Mouse (Mus musculus) testis, postnatal 10 days (tissue): ENCODE results near the gene Smim14.

ENCODE experiments used
- DNase-seq: peaks from one replicate; pipeline ENCODE4 v3.0.0; 2021; ENCODE audit warnings: low spot score

The Smim14 gene

DNA sequence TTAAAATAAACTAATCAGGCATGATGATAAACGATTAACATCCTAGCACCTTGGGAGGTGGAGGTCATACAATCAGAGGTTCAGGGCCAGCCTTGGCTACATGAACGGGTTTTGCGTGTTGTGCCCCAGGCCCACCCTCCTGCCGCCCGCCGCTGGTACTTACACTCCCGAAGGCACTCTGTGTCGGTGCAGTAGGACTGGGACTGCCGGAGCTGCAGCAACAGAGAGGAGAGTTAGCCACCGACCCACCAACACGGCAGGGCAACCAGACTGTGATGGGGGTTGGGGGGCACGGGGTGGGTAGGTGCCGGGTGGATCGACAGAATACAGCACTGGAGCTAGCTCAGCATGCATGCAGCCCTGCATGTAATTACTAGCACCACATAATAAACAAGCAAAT is 76.6 kb downstream of the Smim14 start:
- DNase-seq: no peak

GRCm38 (mm10) chr5:65459454-65459853 is 77.5 kb downstream of the Smim14 start:
- no peak for DNase-seq

DNA sequence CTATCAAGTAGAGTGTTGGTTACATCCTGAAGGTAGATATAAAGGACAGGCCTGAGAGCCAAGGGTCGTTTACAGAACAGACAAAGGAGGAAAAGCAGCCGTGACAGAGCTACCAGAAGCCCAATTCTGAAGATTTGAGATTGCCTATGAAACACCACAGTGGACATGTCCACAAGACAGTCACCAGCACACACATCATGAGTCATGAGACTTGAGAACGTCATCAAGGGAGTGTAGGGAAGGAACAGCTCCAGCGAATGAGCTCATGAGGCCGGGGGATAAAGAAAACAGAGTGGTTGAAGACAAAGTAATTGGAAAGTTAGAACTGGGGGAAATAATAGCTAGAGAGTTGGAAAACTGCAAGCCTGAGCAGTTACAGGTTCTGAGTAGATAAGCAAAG is 79.1 kb downstream of the Smim14 start:
- no peak for DNase-seq

- no peak for DNase-seq
These were observed 79.7 kb downstream of the Smim14 start for GRCm38 (mm10) chr5:65457086-65457827.

GRCm38 (mm10) chr5:65454771-65455170 is 82.2 kb downstream of the Smim14 start:
- no peak for DNase-seq

DNA sequence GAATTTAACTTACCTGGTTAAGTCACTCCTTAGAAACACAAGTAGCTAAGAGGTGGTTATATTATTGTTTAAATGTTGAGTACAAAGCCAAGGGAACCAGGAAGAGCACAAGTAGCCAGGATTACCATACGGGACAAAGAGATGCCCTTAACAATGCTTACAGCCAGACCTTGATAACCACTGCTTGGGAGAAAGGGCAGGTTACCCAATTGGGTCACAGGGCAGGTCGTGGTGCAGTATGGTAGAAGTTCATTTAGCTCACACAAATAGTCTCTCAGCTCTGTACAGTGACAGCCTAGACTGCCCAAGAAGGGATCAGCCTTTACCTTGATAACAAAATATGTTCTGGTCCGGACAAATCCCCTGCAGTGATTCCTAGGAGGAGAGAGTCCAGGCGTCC is 88.0 kb downstream of the Smim14 start:
- DNase-seq: no peak

DNA sequence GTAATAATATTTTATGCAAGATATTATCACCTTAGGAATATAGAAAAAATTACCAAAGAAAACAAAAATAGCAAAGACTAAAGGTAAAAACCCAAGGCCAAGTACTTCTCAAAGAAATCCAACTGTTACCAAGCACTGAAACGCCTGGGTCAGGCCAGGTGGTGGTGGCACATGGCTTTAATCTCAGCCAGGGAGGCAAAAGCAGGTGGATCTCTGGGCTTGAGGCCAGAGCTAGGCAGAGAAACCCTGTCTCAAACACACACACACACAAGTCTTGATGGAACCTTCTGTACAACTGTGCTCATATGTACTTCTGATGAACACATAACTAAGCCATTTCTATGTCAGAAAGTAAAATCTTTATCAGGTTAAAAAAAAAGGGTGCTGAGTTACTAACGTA is 89.2 kb downstream of the Smim14 start:
- DNase-seq: no peak

GRCm38 (mm10) chr5:65446756-65447155 is 90.2 kb downstream of the Smim14 start:
- no peak for DNase-seq

GRCm38 (mm10) chr5:65444981-65445380 is 92.0 kb downstream of the Smim14 start:
- no peak for DNase-seq

- no peak for DNase-seq
These were observed 98.9 kb downstream of the Smim14 start for GRCm38 (mm10) chr5:65438041-65438440.

DNA sequence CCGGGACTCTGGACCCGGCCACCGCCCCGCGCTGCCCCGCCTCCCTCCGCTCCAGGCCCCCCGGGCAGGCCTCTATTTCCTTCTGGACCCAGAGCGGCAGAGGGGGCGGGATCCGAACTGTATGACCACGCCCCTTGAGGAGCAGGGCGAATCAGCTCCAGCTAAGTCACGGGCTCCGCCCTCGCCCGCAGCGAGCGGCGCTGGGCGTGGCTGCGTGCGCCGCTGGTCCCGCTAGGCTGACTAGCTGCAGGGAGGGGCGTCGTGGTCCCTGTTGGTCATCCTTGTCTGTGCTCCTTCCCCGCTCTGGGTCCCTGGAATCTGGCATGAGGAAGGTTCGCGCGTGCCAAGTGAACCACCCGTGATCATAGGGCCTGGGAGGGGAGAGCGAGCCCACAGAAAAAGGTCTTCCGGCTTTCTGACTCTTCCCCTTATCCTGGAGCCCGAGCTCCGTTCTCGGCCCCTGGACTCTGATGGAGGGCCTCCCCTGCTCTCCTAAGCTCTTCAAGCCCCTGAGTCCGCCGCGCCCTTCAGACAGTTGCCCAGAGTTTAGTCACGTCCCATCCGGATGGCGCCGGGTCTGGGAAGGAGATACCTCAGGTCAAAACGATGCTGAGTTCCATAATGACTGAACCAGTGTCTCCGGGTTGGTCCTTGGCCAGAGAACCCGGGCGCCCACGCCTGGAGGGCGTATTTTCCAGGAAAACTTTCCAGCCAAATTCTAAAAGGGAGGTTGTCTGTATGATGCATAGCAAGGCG is 101.0 kb downstream of the Smim14 start, which contains the start of gene Ugdh:
TSS of gene Ugdh (minus strand) at position 144 of the 756 bp plus-strand sequence.
- peak; percentile 98 for DNase-seq

DNA sequence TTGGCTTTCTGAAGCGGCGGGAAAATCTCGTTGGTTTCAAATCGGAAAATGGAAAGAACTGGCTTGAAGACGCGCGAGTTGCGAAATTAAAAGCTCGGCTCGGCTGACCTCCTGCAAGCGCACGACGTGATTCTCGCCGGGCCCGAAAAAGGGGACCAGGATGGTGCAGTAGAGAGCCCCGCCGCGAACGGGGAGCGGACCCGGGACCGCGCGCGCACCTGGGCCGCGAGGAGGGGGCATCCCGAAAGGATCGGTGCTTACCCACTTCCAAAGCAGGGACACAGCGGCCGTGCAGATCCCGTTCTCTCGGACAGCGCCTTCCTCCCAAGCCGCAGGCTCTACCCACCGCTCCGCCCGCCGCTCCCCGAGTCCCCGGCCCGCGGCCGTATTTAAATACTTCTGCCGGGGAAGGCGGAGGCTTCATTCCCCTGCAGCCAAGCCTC is 101.6 kb downstream of the Smim14 start:
- DNase-seq: no peak

GRCm38 (mm10) chr5:65434471-65435362 is 102.3 kb downstream of the Smim14 start:
- no peak for DNase-seq

DNA sequence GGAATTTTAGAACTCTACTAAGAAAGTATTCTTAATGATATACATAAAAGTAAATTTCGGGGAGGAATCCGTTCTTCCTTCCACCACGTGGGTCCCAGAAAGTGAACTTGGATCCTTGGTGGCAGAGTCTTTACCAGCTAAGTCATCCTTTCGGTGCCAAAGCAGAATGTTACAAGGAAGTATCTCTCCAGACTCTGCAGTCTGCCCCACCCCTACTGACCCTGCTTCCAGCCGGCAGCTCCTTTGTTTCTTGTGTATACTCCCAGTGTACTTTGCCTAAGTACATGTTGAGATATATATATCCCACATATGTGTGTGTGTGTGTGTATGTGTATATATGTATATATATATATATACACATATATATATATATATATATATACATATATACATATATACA is 107.5 kb downstream of the Smim14 start:
- DNase-seq: no peak

- no peak for DNase-seq
These were observed 108.7 kb downstream of the Smim14 start for GRCm38 (mm10) chr5:65428321-65428720.

- DNase-seq: no peak
These were observed 111.7 kb downstream of the Smim14 start for GRCm38 (mm10) chr5:65425251-65425650.

- DNase-seq: no peak
These were observed 112.8 kb downstream of the Smim14 start for GRCm38 (mm10) chr5:65424215-65424614.

DNA sequence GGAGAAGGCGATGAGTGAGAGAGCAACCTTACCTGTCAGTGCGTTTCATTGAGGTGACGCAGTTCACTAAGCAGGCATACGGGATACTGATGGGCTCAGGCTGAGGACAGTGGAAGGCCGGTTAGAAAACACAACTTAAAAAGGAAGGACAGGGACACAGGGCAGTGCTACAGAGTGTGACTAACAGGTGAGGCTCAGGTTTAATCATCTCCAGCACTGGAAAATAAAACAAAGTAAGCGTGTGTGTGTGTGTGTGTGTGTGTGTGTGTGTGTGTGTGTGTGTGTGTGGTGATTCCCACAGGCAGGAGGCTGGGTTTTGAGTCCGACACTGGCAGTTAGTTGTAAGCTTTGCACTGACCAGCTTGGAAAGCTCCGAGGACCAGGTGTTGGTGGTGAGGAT is 114.2 kb downstream of the Smim14 start:
- DNase-seq: no peak

GRCm38 (mm10) chr5:65420822-65421221 is 116.2 kb downstream of the Smim14 start:
- no peak for DNase-seq

DNA sequence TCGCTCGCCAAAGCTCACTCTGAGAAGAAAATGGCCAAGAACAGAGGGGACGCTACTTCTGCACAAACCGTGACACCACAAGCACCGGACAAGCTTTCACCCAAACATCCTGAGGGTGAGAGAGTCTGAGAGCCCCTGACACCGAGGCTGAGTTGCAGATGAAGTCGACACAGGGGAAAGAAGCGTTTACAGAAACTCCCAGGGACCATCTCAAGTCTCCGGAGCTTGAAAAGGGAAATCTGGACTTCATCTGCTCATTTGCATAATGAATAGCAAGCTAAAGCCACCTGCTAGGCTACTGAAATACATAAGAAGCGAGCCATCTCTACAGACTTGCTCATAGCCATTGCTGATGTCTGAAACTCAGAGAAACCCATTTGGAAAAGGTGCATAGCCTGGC is 117.8 kb downstream of the Smim14 start:
- DNase-seq: no peak

- peak; percentile 49 for DNase-seq
These were observed 121.1 kb downstream of the Smim14 start for GRCm38 (mm10) chr5:65415653-65416458.

DNA sequence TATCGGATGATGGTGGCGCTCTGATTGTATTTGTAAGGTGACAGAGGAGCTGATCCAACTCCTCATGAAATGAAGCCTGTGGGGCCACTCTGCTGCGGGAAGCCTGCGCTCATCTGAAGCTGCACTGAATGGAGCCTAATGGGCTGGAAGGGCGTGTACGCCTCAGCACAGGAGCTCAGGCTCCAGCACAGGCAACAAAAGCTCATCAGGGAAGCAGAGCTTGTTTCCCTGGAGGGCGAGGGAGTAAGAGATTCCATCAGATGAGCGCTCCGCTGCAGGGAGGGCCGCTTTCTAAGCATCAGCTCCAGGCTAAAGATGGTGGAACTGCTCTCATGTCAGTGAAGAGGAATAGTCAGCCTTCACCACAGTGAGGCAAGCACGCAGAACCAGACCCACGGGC is 129.0 kb downstream of the Smim14 start:
- no peak for DNase-seq
